Mouse (Mus musculus) megakaryocyte, embryonic 14.5 days (primary cell): ENCODE results near the gene Adat3. TPM values are rescaled to one million over a fixed set of nuclear protein-coding genes. Genes with fewer than 3 reads are reported as not detected.
A peak's percentile ranks its signal among the peaks of the same experiment; 100 is the strongest.
"Not testable (repeated sequence)": the region's sequence is repeated elsewhere in the genome, so short reads cannot be mapped to it uniquely, and the experiment has no call there.

Experiments
- H3K27me3 ChIP-seq: replicated peaks from 2 replicates; pipeline ENCODE3; 2012; ENCODE audit warnings: inconsistent platforms
- H3K36me3 ChIP-seq: replicated peaks from 2 replicates; pipeline ENCODE3; 2012; ENCODE audit warnings: low read length, inconsistent platforms, mixed read lengths
- H3K4me1 ChIP-seq: 2 replicates; pipeline ENCODE4 v1.6.1; 2012; ENCODE audit warnings: inconsistent platforms
- H3K4me3 ChIP-seq: replicated peaks from 2 replicates; pipeline ENCODE3; 2012; ENCODE audit warnings: moderate library complexity, mild to moderate bottlenecking, inconsistent platforms
- H3K9me3 ChIP-seq: 2 replicates; pipeline ENCODE4 v1.6.1; 2012; ENCODE audit warnings: inconsistent platforms
- FLI1 ChIP-seq: IDR thresholded peaks from 2 replicates; pipeline ENCODE4 v1.6.1; 2012; ENCODE audit warnings: low read length, inconsistent platforms, mixed read lengths
- GATA1 ChIP-seq: IDR thresholded peaks from 3 replicates; pipeline ENCODE4 v1.6.1; 2012; ENCODE audit warnings: mixed read lengths, low read length, inconsistent platforms, borderline replicate concordance
- polyA plus RNA-seq: library from polyadenylated mRNA; stranded (reverse); fragments of >175 nt; gene quantifications from 2 replicates; pipeline ENCODE4 v1.2.3, GENCODE M21; 2012; ENCODE audit warnings: low replicate concordance; ENCODE audit not compliant: insufficient read depth

The Adat3 gene
- polyA plus RNA-seq, 1 experiment: 5.7 TPM

DNA sequence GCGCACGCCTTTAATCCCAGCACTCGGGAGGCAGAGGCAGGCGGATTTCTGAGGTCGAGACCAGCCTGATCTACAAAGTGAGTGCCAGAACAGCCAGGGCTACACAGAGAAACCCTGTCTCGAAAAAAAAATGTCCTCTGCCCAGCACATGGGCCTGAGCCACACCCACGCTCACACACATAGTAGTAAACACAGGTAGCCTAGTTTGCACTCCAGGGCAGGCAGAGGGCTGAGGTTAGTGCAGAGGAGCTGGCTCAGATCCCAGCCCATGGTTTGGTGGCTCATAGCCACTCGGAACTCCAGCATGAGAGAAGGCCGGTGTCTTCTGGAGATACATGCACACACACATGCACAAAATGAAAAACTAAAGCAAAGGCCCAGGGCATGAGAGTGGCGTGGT is 44.3 kb downstream of the Adat3 start:
- H3K4me1 ChIP-seq: peaks cover 34% of the 10 kb centered on the region
- H3K4me3 ChIP-seq: no peak overlapping the region
- no peak for TF ChIP-seq GATA1
- no peak for TF ChIP-seq FLI1
- H3K9me3 ChIP-seq: no peaks in the 10 kb centered on the region
- no peaks in the 10 kb centered on the region for H3K27me3 ChIP-seq
- peaks cover 92% of the 10 kb centered on the region for H3K36me3 ChIP-seq

DNA sequence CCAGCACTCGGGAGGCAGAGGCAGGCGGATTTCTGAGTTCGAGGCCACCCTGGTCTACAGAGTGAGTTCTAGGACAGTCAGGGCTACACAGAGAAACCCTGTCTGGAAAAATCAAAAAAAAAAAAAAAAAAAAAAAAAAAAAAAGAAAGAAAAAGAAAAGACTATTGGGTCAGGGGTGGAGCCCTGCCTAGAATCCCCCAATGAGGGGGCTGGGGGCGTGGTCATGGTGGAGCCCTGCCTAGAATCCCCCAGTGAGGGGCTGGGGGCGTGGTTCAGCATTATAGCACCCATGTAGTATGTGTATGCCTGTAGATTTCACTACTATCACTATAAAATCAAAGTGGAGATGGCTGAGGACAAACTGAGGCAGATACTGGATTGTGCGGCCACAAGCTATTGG is 47.2 kb downstream of the Adat3 start:
- H3K27me3 ChIP-seq, H3K9me3 ChIP-seq, H3K4me3 ChIP-seq: not testable (repeated sequence)
- Histone ChIP-seq H3K4me1 (peaks cover 57% of the 10 kb centered on the region), H3K36me3 (peaks cover 75% of the 10 kb centered on the region)

DNA sequence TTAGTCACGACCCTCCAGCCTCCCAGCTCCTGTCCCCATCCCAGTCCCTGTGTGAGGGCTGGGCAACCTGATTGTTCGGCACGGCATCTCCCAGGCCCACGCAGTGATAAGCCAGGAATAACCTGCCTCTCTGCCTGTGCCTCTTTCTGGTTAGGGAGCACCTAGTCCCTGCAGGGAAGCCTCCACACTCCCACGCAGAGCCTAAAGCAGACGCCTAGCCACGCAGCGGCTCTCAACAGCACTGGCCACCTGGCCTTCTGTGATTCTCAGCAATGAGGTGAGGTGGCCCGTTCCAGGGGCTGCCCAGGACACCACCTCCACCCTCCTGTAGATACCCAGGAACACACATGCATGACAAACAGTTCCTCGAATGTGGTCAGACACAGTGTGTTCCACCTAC is 47.7 kb downstream of the Adat3 start:
- Histone ChIP-seq H3K4me1 (peaks cover 62% of the 10 kb centered on the region), H3K36me3 (peaks cover 72% of the 10 kb centered on the region), H3K4me3 (no peak overlapping the region)

DNA sequence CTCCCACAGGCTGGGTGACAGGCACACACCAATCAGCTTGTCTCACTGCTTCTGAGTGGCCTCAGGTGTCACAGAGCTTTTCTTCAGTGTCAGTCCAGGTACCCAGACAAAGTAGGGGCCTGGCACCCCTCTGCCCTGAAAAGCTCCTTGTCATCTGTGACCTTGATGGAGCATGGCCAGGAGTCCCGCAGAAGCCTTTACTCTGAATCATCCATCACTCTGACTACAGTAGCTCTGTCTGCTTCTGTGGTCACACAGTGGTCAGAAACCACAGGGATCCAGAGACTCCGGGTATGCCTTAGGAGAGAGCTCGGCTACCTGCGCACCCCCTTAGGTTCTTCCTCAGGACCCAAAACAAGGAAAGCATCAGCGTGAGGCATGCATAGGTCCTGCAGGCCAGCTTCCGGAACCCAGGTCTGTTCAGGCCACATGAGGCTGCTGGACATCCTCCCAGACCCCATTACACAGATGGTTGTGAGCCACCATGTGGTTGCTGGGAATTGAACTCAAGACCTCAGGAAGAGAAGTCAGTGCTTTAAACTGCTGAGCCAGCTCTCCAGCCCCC is 50.6 kb downstream of the Adat3 start:
- Histone ChIP-seq H3K4me1 (peaks cover 85% of the 10 kb centered on the region), H3K9me3 (no peaks in the 10 kb centered on the region), H3K27me3 (no peaks in the 10 kb centered on the region), H3K4me3 (peak overlapping the region; percentile 50), H3K36me3 (peaks cover 44% of the 10 kb centered on the region)
- no peak for TF ChIP-seq GATA1

More for the DNA sequence above, 47.7 kb downstream of the Adat3 start:
- TF ChIP-seq GATA1 (no peak), FLI1 (no peak)
- Histone ChIP-seq H3K27me3 (no peaks in the 10 kb centered on the region), H3K9me3 (no peaks in the 10 kb centered on the region)

DNA sequence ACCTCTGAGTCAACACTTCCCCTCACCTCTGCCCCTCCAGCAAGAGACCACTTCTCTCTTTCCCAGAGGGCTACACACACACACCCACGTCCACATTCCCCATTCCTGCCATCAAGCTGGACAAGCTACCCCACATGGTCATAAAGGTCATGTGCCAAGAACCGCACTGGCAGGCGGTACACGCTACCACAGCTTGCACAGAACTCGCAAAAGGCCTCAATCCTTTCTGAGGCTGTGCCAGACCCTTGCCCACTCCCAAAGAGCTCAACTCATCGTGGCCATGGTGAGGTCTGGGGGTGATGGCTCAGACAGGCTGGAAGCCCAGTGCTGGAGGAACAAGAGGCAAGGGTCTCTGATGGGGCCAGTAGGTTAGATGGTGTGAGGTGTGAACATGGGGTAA is 52.2 kb downstream of the Adat3 start:
- H3K4me1 ChIP-seq: peaks cover 89% of the 10 kb centered on the region
- TF ChIP-seq GATA1 (no peak), FLI1 (no peak)
- peaks cover 31% of the 10 kb centered on the region for H3K36me3 ChIP-seq
- no peaks in the 10 kb centered on the region for H3K27me3 ChIP-seq
- H3K9me3 ChIP-seq: no peaks in the 10 kb centered on the region
- H3K4me3 ChIP-seq: peak overlapping the region; percentile 44

DNA sequence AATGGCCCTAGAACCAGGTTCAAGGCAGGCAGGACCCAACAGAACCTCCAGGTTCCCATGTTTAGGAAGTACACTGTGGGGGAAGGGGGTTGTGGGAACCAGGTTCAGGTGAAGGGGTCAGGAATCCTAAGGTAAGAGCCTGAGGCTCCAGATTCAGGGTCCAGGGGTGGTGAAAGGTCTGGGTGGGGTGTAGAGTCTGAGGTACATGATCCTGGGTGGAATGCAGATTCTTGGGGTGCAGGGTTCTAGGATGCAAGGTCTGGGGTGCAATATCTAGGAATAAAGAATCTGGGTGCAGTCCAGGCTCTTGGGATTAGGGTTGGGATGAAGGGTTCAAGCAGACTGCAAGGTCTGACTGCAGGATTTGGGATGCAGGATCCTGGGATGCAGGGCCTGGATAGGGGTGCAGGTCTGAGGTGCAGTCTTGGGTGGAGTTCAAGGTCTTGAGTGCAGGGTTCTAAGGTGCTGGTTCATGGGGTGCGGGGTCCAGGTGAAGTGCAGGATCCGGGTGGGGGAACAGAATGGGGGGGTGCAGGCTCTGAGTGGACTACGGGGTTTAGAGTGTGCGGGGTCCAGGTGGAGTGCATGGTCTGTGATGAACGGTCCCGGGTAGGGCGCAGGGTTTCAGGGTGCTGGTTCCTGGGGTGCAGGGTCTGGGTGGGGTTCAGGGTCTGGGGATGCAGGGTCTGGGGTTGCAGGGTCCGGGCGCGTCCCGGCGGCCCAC is 52.9 kb downstream of the Adat3 start:
- Histone ChIP-seq H3K27me3 (no peaks in the 10 kb centered on the region), H3K36me3 (peaks cover 26% of the 10 kb centered on the region), H3K4me3 (peak overlapping the region; percentile 99), H3K9me3 (no peaks in the 10 kb centered on the region), H3K4me1 (peaks cover 82% of the 10 kb centered on the region)
- TF ChIP-seq GATA1 (no peak), FLI1 (no peak)

DNA sequence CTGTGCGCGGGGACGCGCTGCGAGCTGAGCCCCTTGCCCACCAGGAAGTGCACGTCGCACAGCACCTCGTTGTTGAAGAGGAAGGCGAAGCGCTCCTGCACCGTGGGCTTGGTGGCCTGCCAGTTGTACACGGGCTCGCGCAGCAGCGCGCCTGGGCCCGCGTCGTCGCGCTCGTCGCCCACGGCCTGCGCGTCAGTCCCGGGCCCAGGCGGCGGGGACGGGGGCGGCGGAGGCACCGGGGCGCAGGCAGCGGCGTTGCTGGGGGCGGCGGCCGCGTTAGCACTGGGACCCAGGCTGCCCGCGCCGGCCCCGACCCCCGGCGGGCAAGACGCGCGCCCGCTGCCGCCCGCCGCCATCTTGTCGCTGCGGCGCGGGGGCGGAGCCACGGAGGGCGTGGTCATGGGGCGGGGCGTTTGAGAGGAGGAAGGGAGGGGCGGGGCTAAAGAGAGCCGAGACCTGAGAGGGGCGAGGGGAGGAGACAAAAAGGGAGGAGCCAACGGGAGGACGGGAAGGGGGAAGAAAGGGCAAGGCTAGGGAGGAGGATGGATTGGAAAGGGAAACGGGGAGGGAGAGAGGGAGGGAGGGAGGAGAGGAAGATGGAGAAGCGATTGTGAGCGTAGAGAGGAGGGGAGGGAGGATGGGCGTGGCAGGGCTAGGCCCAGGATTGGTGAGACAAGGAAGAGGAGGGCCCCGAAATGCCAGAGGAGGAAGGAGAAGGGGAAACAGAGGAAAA is 53.6 kb downstream of the Adat3 start:
- Histone ChIP-seq H3K4me1 (peaks cover 81% of the 10 kb centered on the region), H3K4me3 (peak overlapping the region; percentile 99), H3K27me3 (no peaks in the 10 kb centered on the region), H3K36me3 (peaks cover 19% of the 10 kb centered on the region), H3K9me3 (no peaks in the 10 kb centered on the region)
- no peak for TF ChIP-seq GATA1
- TF ChIP-seq FLI1: no peak

DNA sequence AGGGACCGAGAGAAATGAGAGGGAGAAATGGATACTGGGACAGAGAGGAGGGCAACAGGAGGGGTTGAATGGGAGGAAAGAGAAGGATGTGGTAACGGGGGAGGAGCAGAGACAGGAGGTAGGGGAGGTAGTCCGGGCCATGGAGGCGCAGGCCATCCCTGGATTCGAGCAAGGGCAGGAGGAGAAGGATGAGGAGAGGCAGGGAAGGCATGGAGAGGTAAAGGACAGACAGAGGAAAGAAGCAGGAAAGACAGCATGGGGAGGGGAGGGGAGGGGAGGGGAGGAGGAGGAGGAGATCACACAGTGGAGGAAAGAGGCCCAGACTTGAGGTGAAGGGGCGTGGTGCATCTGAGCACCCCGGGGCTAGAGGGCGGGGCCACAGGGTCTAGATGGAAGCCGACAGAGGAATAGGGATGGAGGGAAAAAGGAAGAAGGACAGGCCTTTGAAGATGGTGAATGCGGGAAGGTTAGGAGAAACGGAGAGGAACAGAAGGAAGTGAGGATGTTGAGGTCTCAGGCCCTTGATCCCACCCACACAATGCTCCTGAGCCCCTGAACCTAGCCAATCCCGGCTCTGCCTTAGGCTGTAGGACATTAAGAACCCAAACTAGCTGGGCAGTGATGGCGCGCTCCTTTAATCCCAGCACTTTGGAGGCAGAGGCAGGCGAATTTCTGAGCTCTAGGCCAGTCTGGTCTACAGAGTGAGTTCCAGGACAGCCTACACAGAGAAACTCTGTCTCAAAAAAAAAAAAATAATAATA is 54.4 kb downstream of the Adat3 start, which contains the start of gene Btbd2:
TSS of gene Btbd2 (minus strand) at position 209 of the 761 bp plus-strand sequence.
- H3K27me3 ChIP-seq: no peaks in the 10 kb centered on the region
- H3K4me3 ChIP-seq: peak within 1 kb of the TSS; percentile 99
- H3K36me3 ChIP-seq: peaks cover 14% of the 10 kb centered on the region
- TF ChIP-seq GATA1 (no peak), FLI1 (no peak)
- H3K4me1 ChIP-seq: peaks cover 79% of the 10 kb centered on the region
- H3K9me3 ChIP-seq: no peaks in the 10 kb centered on the region

Other genes with a start within 250 kb of the Adat3 start
- gene Plk5, start 246.4 kb upstream of the Adat3 start, polyA plus RNA-seq: not detected in 2 replicates
- 17.2 and 29.0 TPM in 2 replicates for gene Mex3d, start 215.2 kb upstream of the Adat3 start, polyA plus RNA-seq
- 199 and 247 TPM in 2 replicates for gene Mbd3, start 203.3 kb upstream of the Adat3 start, polyA plus RNA-seq
- 441 and 1,591 TPM in 2 replicates for gene Uqcr11, start 196.1 kb upstream of the Adat3 start, polyA plus RNA-seq
- gene Tcf3, start 169.2 kb upstream of the Adat3 start, polyA plus RNA-seq: 168 and 304 TPM in 2 replicates
- not detected in 2 replicates for gene Onecut3, start 108.0 kb upstream of the Adat3 start, polyA plus RNA-seq
- 0.49 TPM in 1 of 2 replicates, not detected in the other for gene Atp8b3, start 63.8 kb upstream of the Adat3 start, polyA plus RNA-seq
- gene Rexo1, start 41.3 kb upstream of the Adat3 start, polyA plus RNA-seq: 81.2 and 149 TPM in 2 replicates
- gene Klf16, start 25.6 kb upstream of the Adat3 start, polyA plus RNA-seq: 35.6 and 98.1 TPM in 2 replicates
- 581 and 2,064 TPM in 2 replicates for gene Abhd17a, start 12.5 kb upstream of the Adat3 start, polyA plus RNA-seq
- 19.2 and 31.4 TPM in 2 replicates for gene Scamp4, start within 50 bp of the Adat3 start, polyA plus RNA-seq
- gene Gm49322, start 3.1 kb downstream of the Adat3 start, polyA plus RNA-seq: not detected in 2 replicates
- gene Csnk1g2, start 20.0 kb downstream of the Adat3 start, polyA plus RNA-seq: 476 and 617 TPM in 2 replicates
- gene Btbd2, start 54.2 kb downstream of the Adat3 start, polyA plus RNA-seq: 91.6 and 121 TPM in 2 replicates
- gene Mknk2, start 75.2 kb downstream of the Adat3 start, polyA plus RNA-seq: 472 and 996 TPM in 2 replicates
- 61.8 and 135 TPM in 2 replicates for gene Mob3a, start 99.1 kb downstream of the Adat3 start, polyA plus RNA-seq
- gene Izumo4, start 99.3 kb downstream of the Adat3 start, polyA plus RNA-seq: 19.4 and 27.8 TPM in 2 replicates
- gene Ap3d1, start 139.4 kb downstream of the Adat3 start, polyA plus RNA-seq: 10.9 and 24.8 TPM in 2 replicates
- 35.3 and 88.7 TPM in 2 replicates for gene Dot1l, start 152.3 kb downstream of the Adat3 start, polyA plus RNA-seq
- 413 and 1,110 TPM in 2 replicates for gene Sf3a2, start 195.3 kb downstream of the Adat3 start, polyA plus RNA-seq
- gene Plekhj1, start 195.7 kb downstream of the Adat3 start, polyA plus RNA-seq: 184 and 251 TPM in 2 replicates
- 1.1 and 5.5 TPM in 2 replicates for gene Amh, start 202.4 kb downstream of the Adat3 start, polyA plus RNA-seq
- not detected in 2 replicates for gene Jsrp1, start 210.6 kb downstream of the Adat3 start, polyA plus RNA-seq
- gene Oaz1, start 223.8 kb downstream of the Adat3 start, polyA plus RNA-seq: 2,272 and 5,289 TPM in 2 replicates
- gene Lingo3, start 241.2 kb downstream of the Adat3 start, polyA plus RNA-seq: 0.04 TPM in 1 of 2 replicates, not detected in the other